16 mouse cellular contexts compared by ENCODE assay signal in genomic region chr2:126943211-126943610, GRCm38 (mm10).
"Had no signal": no experiment of that assay in that cellular context is flagged by ENCODE, and none has a peak within 500 bp of the region (broad histone marks: within the 10 kb centered on the region; RNA-seq: fewer than 3 reads in every experiment).

No protein-coding gene starts in this region.

- H3K4me3 ChIP-seq: neural tube, embryonic 13.5 days; neural tube, embryonic 15.5 days; stomach, embryonic 15.5 days had no signal

- H3K4me2 ChIP-seq: neural tube, embryonic 13.5 days; neural tube, embryonic 15.5 days; stomach, embryonic 15.5 days had no signal

- H3K9ac ChIP-seq: neural tube, embryonic 13.5 days; neural tube, embryonic 15.5 days; stomach, embryonic 15.5 days had no signal

- H3K9me3 ChIP-seq: neural tube, embryonic 13.5 days; neural tube, embryonic 15.5 days; stomach, embryonic 15.5 days had no signal

- H3K27me3 ChIP-seq: neural tube, embryonic 13.5 days; neural tube, embryonic 15.5 days; stomach, embryonic 15.5 days had no signal

- H3K36me3 ChIP-seq: neural tube, embryonic 13.5 days; neural tube, embryonic 15.5 days; stomach, embryonic 15.5 days had no signal

- H3K4me1 ChIP-seq: neural tube, embryonic 15.5 days; stomach, embryonic 15.5 days had no signal

- H3K27ac ChIP-seq: neural tube, embryonic 13.5 days; neural tube, embryonic 15.5 days; stomach, embryonic 15.5 days; stomach, postnatal 0 days had no signal

- DNase-seq: retina, postnatal 1 day; right cerebral cortex, adult 18-20 months; right cerebral cortex, postnatal 14 days; right cerebral cortex, postnatal 25 days; right cerebral cortex, postnatal 4 days; spleen, adult 18-20 months; thymus, adult 18-20 months; thymus, adult 2 months; thymus, postnatal 14 days; thymus, postnatal 25 days; thymus, postnatal 36 days; thymus, postnatal 4 days had no signal
